Mouse (Mus musculus): ENCODE data around the gene Mpg. TPM values are rescaled to one million over a fixed set of nuclear protein-coding genes. Genes with fewer than 3 reads are reported as not detected.

Mpg gene
- polyA plus RNA-seq, 1 experiment from 2014 or later: 38.1 TPM

DNA sequence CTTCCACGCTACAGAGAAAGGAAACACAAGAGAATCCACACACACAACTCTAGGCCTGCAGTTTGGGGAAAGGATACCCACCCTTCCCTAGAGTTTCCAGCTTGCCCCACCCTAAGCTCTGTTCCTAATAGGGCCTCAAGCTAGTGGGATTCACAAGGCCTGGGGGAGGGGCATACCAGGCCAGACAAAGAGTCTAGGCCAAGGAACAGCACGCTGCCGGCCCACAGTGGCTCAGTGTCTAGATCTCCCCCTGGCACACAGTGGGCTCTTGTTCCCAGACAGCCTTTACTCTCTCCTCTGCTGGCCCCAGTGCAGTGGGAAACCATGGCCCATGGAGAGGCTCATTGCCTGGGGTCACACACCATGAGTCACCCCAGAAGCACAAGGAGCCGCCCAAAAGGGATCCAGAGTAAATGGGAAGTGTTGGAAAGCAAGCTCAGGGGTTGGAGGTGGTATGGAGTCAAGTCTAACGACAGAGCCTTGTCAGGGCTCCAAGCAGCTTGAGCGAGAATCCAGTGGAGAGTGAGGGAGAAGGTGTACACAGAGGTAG is 7.7 kb upstream of the Mpg start:
- WGBS: 51% methylated on average over 6 of the region's 6 CpGs
- H3K4me1 ChIP-seq (replicated peaks; ENCODE audit: control insufficient read depth, insufficient read depth, low read length): peaks cover 22% of the 10 kb centered on the region
- H3K27me3 ChIP-seq (replicated peaks; ENCODE audit: control insufficient read depth, insufficient read depth, low read length): peaks cover 13% of the 10 kb centered on the region
- no peaks in the 10 kb centered on the region for H3K9me3 ChIP-seq (ENCODE audit: control insufficient read depth, low read length)
- no peak overlapping the region for H3K27ac ChIP-seq (ENCODE audit: low read length)
- no peak overlapping the region for H3K4me3 ChIP-seq (replicated peaks; ENCODE audit: low read length)
- no peaks in the 10 kb centered on the region for H3K36me3 ChIP-seq (ENCODE audit: control insufficient read depth, insufficient read depth)
- no peak for ATAC-seq
- no peak overlapping the region for H3K9ac ChIP-seq (replicated peaks; ENCODE audit: low read depth, low read length)
- H3K4me2 ChIP-seq (ENCODE audit: low read length): no peak overlapping the region

DNA sequence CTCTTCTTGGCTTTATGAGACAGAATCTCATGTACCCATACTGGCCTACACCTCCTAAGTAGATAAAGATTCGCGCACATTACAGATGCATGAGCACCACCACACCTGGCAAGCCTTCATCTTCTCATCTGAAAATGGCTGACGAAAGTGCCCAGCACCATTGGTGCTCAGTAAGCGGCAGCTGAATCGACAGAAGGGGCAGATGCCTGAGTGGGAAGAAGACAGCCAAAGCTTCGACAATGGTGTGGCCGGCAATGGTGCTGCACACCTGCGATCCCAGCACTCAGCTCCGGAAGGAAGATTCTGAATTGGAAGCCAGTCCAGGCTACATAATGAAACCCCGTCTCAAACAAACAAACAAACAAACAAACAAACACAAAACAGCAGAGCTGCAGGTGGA is 7.0 kb upstream of the Mpg start:
- peaks cover 22% of the 10 kb centered on the region for H3K4me1 ChIP-seq (replicated peaks; ENCODE audit: control insufficient read depth, insufficient read depth, low read length)
- H3K36me3 ChIP-seq (ENCODE audit: control insufficient read depth, insufficient read depth): no peaks in the 10 kb centered on the region
- H3K4me3 ChIP-seq (replicated peaks; ENCODE audit: low read length): no peak overlapping the region
- H3K27ac ChIP-seq (ENCODE audit: low read length): no peak overlapping the region
- H3K9me3 ChIP-seq (ENCODE audit: control insufficient read depth, low read length): no peaks in the 10 kb centered on the region
- no peak for ATAC-seq
- H3K9ac ChIP-seq (replicated peaks; ENCODE audit: low read depth, low read length): no peak overlapping the region
- H3K4me2 ChIP-seq (ENCODE audit: low read length): no peak overlapping the region
- peaks cover 17% of the 10 kb centered on the region for H3K27me3 ChIP-seq (replicated peaks; ENCODE audit: control insufficient read depth, insufficient read depth, low read length)
- 83% methylated on average over 10 of the region's 10 CpGs for WGBS

DNA sequence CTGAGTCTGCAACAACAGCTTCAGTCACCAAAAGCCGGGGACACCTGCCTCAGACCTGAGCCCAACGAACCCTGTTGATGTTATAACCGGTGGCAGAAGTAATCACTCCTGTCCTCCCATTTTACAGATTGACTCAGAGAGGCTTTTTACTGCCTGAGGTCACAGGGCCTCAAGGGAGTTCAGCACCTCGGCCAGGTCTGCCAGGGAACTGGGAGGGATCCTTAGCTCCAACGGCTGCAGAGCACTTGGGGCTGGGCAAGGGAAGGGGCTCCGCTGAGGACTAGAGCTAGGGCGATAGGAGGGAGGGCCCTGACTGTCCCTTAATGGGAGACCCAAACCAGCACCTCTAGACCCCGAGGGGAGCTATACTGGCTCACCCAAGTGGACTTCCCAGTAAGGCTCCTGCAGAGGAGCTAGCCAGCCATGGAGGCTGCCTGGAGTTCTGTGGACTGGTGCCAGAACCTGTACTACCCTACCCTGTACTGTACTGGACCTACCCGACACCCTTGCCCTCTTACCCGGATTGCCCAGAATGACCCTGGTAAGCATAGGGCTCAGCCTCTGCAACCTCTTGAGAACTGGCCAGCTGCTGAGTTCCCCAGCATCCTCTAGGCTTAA is 5.6 kb upstream of the Mpg start:
- Histone ChIP-seq H3K4me2 (ENCODE audit: low read length) (peak overlapping the region; percentile 96), H3K36me3 (ENCODE audit: control insufficient read depth, insufficient read depth) (no peaks in the 10 kb centered on the region), H3K27ac (ENCODE audit: low read length) (no peak overlapping the region), H3K9ac (replicated peaks; ENCODE audit: low read depth, low read length) (0 out of 2 replicates have a peak overlapping the region, but pooled peaks have one; percentile 3), H3K4me1 (replicated peaks; ENCODE audit: control insufficient read depth, insufficient read depth, low read length) (peaks cover 33% of the 10 kb centered on the region), H3K27me3 (replicated peaks; ENCODE audit: control insufficient read depth, insufficient read depth, low read length) (peaks cover 17% of the 10 kb centered on the region), H3K4me3 (replicated peaks; ENCODE audit: low read length) (peak overlapping the region; percentile 59), H3K9me3 (ENCODE audit: control insufficient read depth, low read length) (no peaks in the 10 kb centered on the region)
- peak; percentile 3; the same call in 1 of the 2 replicates for ATAC-seq
- WGBS: 32% methylated on average over 10 of the region's 10 CpGs

DNA sequence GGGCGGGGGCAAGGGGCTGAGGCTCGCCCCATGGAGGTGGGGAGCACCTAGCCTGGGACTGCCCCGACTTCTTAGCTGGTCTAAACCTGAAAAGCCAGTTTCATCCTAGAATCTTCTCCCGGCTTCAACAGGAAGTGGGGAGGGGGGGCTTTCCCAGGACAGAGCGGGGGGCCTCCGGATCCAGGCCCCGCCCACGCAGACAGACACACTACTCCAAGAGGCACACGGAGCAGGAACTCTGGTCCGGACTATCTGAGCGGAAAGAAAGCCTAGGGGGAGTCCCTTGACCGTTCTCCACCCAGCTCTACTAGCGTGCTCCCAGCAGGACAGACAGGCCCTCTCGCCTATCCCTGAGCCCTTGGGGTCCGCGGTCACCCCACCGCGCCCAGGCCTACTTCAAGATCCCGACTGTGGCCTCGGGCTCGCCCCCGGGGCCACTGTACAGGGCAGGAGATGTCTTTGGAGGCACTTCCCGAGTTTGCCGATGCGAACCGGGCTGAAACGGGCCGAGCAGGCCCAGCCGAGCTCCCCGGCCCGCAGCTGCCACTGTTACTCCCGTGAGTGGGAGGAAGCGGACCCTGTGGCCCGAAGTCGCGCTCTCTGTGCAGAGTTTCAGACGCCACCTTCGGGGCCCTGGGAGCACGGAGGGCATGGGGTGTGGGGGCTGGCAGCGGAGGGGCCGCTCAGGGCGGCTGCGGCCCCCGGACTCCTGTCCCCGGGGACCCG is 4.9 kb upstream of the Mpg start:
- Histone ChIP-seq H3K4me3 (replicated peaks; ENCODE audit: low read length) (peak overlapping the region; percentile 59), H3K27me3 (replicated peaks; ENCODE audit: control insufficient read depth, insufficient read depth, low read length) (peaks cover 17% of the 10 kb centered on the region), H3K9ac (replicated peaks; ENCODE audit: low read depth, low read length) (peak overlapping the region; percentile 72), H3K27ac (ENCODE audit: low read length) (peak overlapping the region; percentile 42; the same call in 1 of the 2 replicates), H3K4me2 (ENCODE audit: low read length) (peak overlapping the region; percentile 96), H3K4me1 (replicated peaks; ENCODE audit: control insufficient read depth, insufficient read depth, low read length) (peaks cover 36% of the 10 kb centered on the region), H3K9me3 (ENCODE audit: control insufficient read depth, low read length) (no peaks in the 10 kb centered on the region), H3K36me3 (ENCODE audit: control insufficient read depth, insufficient read depth) (no peaks in the 10 kb centered on the region)
- under 1% methylated on average over 46 of the region's 46 CpGs for WGBS
- ATAC-seq: no peak

DNA sequence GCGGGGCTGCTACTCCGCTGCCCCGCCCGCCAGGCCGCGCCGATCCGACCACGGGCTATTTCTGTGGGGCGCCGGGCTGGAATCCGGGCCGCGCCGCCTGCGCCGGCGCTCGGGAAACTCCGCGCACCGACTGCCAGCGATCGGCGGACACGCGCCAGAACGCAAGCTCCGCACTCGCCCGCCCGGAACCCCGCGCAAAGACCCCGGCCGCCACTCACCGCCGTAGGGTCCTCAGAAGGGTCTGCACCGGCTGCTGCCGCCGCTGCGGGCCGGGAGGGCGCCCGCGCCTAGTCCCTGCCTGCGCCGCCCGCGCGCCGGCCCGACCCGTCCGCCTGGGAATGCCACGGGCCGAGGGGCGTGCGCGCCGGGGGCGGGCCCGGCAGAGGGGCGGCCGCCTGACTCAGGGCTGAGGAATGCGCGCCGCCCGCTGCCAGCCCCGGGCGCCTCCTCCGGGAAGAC is 4.3 kb upstream of the Mpg start, which contains the start of gene Rhbdf1:
Gene Rhbdf1 (minus strand): TSS at position 350 of the 459 bp plus-strand sequence.
- WGBS: 0% methylated on average over 58 of the region's 72 CpGs
- H3K27me3 ChIP-seq (replicated peaks; ENCODE audit: control insufficient read depth, insufficient read depth, low read length): peaks cover 17% of the 10 kb centered on the region
- H3K36me3 ChIP-seq (ENCODE audit: control insufficient read depth, insufficient read depth): no peaks in the 10 kb centered on the region
- peaks cover 39% of the 10 kb centered on the region for H3K4me1 ChIP-seq (replicated peaks; ENCODE audit: control insufficient read depth, insufficient read depth, low read length)
- peak; percentile 32; the same call in 1 of the 2 replicates for ATAC-seq
- peak within 1 kb of the TSS; percentile 59 for H3K4me3 ChIP-seq (replicated peaks; ENCODE audit: low read length)
- H3K9ac ChIP-seq (replicated peaks; ENCODE audit: low read depth, low read length): peak within 1 kb of the TSS; percentile 72
- H3K9me3 ChIP-seq (ENCODE audit: control insufficient read depth, low read length): no peaks in the 10 kb centered on the region
- H3K4me2 ChIP-seq (ENCODE audit: low read length): peak within 1 kb of the TSS; percentile 96
- peak within 1 kb of the TSS; percentile 42; the same call in 1 of the 2 replicates for H3K27ac ChIP-seq (ENCODE audit: low read length)

DNA sequence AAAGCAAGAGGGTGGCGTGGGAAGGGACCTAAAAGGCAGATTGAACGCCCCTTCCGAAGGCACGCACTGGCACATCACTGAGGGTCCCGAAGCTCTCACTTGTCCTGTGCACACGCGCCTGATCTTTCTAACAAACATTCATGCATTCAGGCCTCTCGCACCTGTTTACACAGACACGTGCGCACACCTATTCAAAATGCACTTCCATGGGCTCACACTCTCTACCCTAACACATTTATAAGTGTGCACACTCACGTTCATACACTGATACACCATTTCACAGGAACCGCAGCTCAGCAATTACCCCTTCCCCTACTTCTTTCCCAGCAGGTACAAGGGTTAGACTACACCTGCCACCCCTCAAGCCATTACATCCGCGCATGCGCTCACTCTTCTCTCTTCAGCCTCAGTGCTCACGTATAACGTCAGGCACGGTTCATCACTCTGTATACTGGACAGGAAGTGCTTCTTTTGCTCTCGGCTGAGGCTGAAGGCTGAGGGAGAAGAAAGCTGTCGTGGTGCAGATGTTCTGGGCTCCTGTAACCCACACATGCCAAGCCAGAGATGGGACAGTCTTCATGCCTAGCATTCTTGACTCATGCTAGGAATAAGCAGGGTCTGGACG is 3.6 kb upstream of the Mpg start:
- H3K4me3 ChIP-seq (replicated peaks; ENCODE audit: low read length): peak overlapping the region; percentile 59
- peaks cover 43% of the 10 kb centered on the region for H3K4me1 ChIP-seq (replicated peaks; ENCODE audit: control insufficient read depth, insufficient read depth, low read length)
- no peak overlapping the region for H3K27ac ChIP-seq (ENCODE audit: low read length)
- H3K4me2 ChIP-seq (ENCODE audit: low read length): peak overlapping the region; percentile 96
- no peaks in the 10 kb centered on the region for H3K36me3 ChIP-seq (ENCODE audit: control insufficient read depth, insufficient read depth)
- no peaks in the 10 kb centered on the region for H3K9me3 ChIP-seq (ENCODE audit: control insufficient read depth, low read length)
- peaks cover 17% of the 10 kb centered on the region for H3K27me3 ChIP-seq (replicated peaks; ENCODE audit: control insufficient read depth, insufficient read depth, low read length)
- ATAC-seq: no peak
- no peak overlapping the region; the same call in 1 of the 2 replicates for H3K9ac ChIP-seq (replicated peaks; ENCODE audit: low read depth, low read length)
- WGBS: 8% methylated on average over 21 of the region's 21 CpGs

DNA sequence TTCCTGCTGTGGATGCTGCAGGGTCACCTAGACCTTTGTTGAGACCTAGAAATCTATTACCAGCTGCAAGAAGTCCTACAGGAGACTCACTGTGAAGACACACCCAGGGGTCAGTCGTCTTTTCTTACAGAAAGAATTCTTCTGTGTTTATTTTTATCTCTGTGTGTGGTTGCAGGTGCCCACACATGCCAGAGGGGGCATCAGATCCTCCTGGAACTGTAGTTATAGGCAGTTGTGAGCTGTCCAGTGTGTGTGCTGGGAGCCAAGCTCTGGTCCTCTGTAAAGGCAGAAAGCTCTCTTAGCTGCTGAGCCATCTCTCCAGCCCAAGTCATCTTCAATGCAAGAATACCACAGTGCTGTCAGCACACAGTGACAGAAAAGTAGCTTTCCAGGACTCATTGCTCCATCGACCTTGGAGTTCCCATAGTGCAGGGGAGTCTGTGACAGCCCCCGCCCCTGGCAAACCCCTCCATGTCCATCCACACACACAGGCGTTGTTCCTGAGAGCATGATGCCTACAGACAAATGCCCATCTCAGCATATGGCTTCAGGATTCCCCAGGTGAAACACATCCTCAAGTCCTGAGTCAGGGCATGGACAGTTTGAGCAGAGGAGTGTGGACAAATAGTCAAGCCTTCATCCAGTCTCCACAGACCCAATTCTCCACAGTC is 2.9 kb upstream of the Mpg start:
- Histone ChIP-seq H3K27me3 (replicated peaks; ENCODE audit: control insufficient read depth, insufficient read depth, low read length) (peaks cover 17% of the 10 kb centered on the region), H3K4me3 (replicated peaks; ENCODE audit: low read length) (no peak overlapping the region), H3K4me2 (ENCODE audit: low read length) (no peak overlapping the region), H3K27ac (ENCODE audit: low read length) (no peak overlapping the region), H3K9ac (replicated peaks; ENCODE audit: low read depth, low read length) (no peak overlapping the region), H3K36me3 (ENCODE audit: control insufficient read depth, insufficient read depth) (no peaks in the 10 kb centered on the region), H3K9me3 (ENCODE audit: control insufficient read depth, low read length) (no peaks in the 10 kb centered on the region), H3K4me1 (replicated peaks; ENCODE audit: control insufficient read depth, insufficient read depth, low read length) (peaks cover 44% of the 10 kb centered on the region)
- 78% methylated on average over 4 of the region's 4 CpGs for WGBS
- ATAC-seq: no peak

DNA sequence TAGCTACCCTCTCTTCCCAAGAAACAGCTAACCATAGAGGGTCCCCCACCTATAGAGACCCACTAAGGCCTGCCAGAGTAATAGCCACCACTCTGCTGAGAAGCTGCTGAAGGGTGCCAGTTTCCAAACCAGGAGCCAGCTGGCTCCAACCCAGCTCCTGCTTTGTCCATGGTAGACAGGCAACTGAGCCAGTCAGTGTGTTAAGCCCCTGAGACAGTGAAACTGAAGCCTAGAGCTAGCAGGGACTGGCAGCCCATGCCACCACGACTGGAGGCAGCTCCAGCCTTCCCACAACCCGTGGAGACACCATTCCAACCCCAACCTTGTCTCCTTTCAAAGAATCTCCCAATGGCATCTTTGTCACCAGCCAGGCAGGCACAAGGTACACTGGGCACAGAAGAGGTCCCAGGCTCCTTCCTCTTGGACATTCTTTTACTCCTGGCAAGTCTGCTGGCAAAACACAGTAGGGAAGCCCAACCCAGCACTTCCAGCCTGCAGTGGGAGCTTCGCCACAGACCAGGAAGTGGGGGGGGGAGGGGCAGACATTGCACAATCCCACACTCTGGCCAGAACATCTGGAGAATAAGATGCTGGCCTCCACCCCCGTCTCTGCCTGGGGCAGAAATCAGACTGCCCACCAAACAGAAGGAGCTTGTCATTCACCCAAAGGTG is 1.7 kb upstream of the Mpg start:
- peak overlapping the region; percentile 64 for H3K27ac ChIP-seq (ENCODE audit: low read length)
- peaks cover 17% of the 10 kb centered on the region for H3K27me3 ChIP-seq (replicated peaks; ENCODE audit: control insufficient read depth, insufficient read depth, low read length)
- 25% methylated on average over 4 of the region's 4 CpGs for WGBS
- no peak overlapping the region for H3K9ac ChIP-seq (replicated peaks; ENCODE audit: low read depth, low read length)
- peak; percentile 24 for ATAC-seq
- H3K4me2 ChIP-seq (ENCODE audit: low read length): no peak overlapping the region
- H3K9me3 ChIP-seq (ENCODE audit: control insufficient read depth, low read length): no peaks in the 10 kb centered on the region
- no peak overlapping the region for H3K4me3 ChIP-seq (replicated peaks; ENCODE audit: low read length)
- H3K36me3 ChIP-seq (ENCODE audit: control insufficient read depth, insufficient read depth): no peaks in the 10 kb centered on the region
- H3K4me1 ChIP-seq (replicated peaks; ENCODE audit: control insufficient read depth, insufficient read depth, low read length): peaks cover 44% of the 10 kb centered on the region

Data from forebrain, embryonic 16.5 days (tissue).